Mouse (Mus musculus): ENCODE results near the gene Gmpr2.

DNA sequence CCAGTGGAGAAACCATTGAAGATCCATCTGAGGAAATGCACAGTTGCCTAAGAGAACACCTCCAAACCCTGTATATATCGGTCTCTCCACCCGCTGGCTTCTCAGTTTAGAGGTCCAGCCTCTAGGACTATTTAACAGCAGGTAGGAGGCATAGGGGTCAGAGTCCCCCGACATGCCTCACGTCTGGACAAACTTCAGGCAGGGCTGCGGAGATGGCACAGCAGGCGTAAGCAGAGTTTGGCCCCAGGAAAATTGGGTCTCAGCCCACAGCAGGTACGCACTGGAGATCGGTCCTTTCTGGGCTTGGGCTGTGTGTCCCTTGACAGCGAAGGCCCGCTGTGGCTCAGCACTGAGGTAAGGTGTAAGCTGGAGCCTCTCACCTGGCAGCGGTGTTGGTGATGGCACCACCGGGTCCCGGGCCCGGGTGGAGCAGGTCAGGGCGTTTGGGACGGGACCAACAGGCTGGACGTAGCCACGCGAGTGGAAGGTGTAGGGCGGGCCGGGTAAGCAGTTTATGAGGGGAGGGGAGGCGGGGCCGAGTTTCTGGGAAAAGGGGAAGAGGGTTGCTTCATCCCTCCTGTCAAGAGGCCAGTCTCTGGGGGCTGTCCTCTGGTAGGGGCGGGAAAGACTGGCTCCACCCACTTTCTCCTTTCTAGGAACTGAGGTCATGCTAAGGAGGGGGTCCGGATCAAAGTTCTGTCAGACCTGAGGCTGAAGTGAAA lies 41.4 kb downstream of the Gmpr2 start:
- no peak for TF ChIP-seq CTCF (IDR thresholded peaks at IDR 0.05; ENCODE audit: low read depth, low read length)
- no peak for TF ChIP-seq TAL1 (conservative IDR thresholded peaks at IDR 0.05; ENCODE audit: low read depth, low read length)
- TF ChIP-seq GATA2 (IDR thresholded peaks at IDR 0.05; ENCODE audit: borderline replicate concordance, low read depth, low read length): no peak

Data from G1E (cell line).